Mouse (Mus musculus): Measurements from ENCODE around the gene Copg1.
"Not testable (repeated sequence)": the region's sequence is repeated elsewhere in the genome, so short reads cannot be mapped to it uniquely, and the experiment has no call there.

Copg1 gene

DNA sequence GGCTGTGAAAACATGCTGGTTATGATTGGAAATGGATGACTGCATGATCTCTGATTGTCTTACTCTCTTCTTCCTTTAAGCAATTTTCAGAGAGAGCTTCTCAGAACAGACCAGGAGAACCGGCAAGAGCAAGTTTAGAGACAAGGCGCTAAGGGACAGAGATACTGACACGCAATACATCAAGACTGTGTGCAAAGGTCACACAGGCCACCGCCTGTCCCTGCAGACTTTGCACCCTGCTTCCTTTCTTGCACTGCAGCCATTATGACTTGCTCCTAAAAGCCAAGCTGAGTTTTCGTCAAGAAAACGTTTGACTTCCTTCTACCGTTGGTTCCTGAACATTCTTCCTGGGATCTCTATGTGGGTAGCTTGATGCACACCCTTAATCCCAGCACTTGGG is 12.1 kb upstream of the Copg1 start:
- DNase-seq (ENCODE audit: low spot score) = no peak

DNA sequence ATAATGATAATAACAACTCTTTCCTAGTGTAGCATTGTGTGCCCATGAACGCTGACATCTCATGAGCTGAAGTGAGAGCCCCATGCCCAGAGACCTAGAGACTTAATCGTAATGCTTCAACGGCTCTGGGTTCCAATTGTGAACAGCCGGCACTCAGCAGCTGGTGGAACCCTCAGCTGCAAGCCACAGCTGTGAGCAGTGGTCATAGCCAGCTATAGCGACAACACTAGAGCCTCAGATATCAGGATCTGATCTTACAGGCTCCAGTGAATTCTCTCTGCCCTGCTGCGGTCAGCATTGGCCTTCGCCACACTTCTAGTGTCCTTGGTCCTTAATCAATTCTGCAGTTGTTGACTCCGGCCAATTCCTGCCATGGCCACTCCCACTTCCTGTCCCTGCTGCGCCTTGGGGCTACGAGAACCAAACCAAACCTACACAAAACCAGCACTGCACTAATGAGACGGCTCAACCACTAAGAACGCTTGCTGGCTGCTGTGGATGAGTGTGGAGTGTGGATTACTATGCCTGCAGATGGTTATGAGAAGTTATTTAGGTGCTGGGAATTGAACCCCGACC is 11.5 kb upstream of the Copg1 start:
- no peak for DNase-seq (ENCODE audit: low spot score)

DNA sequence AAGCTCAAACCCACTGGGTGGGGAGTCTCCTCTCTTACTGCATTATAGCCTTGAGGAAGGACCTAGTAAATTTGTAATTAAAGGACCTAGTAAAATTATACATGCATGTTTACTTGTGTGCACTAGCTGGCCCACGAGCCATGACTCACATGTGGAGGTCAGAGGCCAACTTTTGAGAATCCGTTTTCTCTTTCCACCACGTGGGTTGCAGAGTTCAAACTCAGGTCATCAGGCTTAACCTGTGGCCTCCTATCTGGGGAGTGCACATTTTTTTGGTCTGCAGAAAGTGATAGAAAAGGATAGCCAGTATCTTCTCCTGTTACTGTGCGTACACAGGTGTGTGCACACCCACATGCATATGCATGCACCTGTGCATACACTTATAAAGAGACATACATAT is 8.6 kb upstream of the Copg1 start:
- DNase-seq (ENCODE audit: low spot score) = no peak

DNA sequence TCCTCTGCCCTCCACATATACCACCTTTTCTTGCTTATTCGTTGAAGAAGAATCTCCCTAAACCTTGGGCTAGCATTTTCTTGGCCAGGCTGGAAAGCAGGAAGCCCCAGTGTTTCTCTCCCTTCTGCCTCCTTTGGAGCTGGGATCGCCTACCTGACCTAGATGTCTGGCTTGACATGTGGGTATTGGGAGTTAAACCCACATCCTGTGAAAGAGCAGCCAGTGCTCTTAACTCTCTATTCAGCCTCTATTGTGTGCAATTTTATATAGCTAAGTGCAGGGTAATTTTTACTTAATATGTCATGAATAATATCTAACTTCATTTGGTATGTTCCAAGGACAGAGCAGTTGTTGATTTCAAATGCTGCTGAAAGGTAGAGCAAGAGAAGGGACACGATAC is 8.0 kb upstream of the Copg1 start:
- no peak for DNase-seq (ENCODE audit: low spot score)

DNA sequence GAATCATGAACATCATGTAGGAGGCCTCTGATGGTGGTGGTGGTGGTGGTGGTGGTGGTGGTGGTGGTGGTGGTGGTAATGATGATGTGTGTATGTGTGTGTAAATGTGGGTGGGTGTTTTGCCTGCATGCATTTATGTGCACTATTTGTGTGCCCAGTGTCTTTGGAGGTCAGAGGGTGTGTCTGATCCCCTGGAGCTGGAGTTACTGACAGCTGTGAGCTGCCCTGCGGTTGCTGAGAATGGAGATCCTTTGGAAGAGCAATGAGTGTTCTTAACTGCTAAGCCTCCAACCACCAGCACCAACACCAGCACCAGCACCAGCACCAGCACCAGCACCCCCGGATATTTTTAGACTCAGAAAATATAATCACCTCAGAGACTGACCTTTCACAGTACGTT is 5.4 kb upstream of the Copg1 start:
- DNase-seq (ENCODE audit: low spot score) = no peak

DNA sequence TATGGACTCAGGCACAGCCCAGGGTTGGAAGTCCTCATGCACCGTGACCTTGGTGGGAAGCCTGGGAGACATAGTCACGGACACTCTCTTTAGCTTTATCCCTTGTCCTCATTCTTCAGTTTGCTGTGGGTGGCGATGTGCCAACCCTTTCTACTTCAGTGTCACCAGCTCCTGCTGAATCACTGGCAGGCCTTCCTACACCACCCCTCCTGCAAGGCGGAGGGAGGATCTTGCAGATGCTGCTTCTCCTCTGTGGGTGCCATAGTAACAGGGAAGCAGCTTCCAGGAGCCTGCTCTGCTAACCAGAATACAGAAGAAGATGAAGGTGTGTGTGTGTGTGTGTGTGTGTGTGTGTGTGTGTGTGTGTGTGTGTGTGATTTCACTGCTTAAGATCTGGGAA is 4.8 kb upstream of the Copg1 start:
- no peak for DNase-seq (ENCODE audit: low spot score)

DNA sequence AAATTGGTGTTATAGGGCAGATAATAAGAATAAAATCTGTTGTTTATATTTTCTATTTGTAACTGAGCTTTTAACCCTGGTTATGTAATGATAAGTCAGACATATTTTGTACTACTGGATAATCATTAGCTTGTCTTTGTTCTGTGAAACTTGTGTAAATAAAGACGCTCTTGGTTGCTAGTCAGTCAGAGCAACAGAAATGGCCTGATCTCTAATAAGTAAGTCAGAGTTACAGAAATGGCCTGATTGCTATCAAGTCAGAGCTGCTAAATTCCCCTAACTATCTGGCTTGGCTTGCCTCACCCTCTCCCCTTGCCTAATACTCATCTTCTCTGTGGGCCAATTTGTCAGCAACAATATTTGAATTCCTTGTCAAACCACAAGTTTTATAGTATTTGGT is 893 bp upstream of the Copg1 start:
- no peak for DNase-seq (ENCODE audit: low spot score)

DNA sequence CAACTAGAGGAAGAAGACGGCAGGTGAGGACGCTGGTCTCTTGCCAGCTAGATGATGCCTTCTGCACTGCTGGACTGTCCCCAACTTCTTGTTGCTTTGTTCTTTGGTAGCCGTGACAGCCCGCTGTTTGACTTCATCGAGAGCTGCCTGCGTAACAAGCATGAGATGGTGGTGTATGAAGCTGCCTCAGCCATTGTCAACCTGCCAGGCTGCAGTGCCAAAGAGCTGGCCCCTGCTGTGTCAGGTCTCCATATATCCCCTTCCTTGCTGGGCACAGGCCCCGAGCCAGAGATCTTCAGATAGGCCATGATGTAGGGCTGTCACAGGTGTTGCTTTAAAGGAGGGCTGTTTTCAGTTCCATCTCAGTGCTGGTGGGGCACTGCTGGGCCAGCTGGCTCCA is 6.3 kb downstream of the Copg1 start:
- no peak for DNase-seq (ENCODE audit: low spot score)

DNA sequence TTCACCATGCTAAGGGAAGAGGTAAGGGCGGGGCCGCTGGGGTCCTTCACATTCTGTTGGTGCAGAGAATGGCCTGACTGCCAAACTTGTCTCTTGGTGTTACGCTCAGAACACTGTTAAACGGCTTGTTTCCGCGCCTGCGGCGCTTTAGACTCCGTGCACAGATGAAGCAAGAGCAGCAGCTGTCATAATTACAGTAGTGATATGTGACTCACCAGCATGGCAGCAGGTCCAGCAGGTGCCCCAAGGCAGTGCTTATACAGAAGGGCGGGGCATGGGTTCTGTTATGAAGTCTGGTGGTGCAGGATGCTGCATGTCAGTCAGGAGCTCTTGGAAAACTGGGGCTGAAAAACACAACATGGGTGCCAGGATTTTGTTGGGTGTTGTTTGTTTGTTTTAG is 10.4 kb downstream of the Copg1 start:
- DNase-seq (ENCODE audit: low spot score) = no peak

DNA sequence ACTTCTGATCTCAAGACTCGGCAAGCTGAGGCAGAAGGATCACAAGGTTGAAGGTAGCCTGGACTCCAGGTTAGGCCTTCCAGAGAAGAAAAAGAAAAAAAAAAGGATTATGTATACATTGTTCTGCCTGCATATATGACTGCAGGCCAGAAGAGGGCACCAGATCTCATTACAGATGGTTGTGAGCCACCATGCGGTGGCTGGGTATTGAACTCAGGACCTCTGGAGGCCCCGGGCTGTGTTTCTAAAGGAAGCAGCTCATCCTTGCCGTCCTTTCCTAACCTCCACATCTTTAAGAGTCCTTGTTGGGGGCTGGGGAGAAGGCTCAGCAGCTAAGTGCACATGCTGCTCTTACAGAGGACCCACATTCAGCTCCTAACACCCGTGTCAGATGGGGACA is 19.0 kb downstream of the Copg1 start:
- no peak for DNase-seq (ENCODE audit: low spot score)

DNA sequence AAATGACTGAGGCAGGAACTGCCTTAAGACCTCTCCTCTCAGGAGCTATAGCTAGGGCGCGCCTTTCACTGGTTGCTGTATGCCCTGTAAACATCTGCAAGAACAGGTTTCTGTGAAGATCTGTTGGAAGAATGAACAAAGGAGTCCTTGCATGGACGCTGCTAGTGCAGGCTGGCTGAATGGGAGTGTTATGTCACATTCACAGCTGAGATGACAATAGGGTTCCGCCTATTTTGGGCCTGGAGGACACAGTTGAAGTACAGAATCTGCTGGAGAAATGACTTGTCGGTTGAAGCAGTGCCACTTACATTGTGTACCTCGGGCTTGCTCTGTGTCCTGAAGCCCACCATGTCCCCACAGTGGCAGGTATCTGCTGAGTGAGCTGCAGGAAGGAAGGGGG is 21.6 kb downstream of the Copg1 start:
- DNase-seq (ENCODE audit: low spot score) = no peak

DNA sequence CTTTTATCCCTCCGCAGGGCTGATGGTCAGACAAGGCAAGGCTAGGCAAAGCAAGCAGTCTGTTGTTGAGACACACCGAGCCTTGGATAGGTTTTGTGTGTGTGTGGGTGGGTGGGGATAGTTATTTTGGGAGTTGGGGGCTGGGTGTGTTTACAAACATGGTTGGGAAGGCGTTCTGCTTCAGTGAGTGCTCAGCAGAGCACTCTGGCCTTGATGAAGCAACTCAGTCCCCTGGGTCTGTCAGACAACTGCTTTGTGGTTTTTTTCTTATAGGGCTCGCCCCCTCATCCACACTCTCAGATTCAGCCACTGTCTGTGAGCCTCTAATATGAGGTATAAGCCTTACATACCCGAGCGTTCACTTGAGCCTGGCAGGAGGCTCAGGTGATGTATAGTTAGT is 23.9 kb downstream of the Copg1 start:
- DNase-seq (ENCODE audit: low spot score) = no peak

DNA sequence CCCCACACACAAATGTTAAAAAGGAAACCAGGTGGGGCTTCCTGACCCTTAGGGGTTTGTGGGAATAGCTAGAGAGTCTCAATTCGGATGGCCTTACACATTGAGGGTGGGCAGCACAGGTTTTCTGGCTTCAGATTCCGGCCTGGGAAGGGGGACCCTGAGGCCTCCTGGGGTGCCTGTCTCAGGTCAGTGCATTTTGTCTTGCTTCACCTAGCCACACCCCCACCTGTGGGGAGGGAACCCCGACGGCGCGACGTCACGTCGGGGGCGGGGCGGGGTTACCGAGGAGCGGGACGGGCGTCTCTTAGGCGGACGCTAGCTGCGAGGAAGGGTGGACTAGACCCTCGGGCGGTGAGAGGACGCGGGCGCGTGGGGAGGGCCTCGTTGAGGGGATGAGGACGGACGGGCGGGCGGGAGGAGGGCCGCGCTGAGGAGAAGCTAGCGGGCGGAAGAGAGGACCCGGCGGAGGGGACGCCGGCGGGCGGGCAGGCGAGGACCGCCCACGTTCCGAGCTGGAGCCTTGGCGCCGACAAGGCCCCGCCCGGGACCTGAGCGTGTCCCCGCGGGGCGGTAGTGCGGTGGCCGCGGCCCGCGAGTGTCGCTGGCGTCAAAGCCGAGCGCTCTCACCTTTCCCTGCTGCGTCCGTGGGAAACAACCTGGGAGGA is 26.2 kb downstream of the Copg1 start, which contains the start of gene Hmces:
TSS of gene Hmces (plus strand) at position 275 of the 665 bp plus-strand sequence.
- no peak for DNase-seq (ENCODE audit: low spot score)

DNA sequence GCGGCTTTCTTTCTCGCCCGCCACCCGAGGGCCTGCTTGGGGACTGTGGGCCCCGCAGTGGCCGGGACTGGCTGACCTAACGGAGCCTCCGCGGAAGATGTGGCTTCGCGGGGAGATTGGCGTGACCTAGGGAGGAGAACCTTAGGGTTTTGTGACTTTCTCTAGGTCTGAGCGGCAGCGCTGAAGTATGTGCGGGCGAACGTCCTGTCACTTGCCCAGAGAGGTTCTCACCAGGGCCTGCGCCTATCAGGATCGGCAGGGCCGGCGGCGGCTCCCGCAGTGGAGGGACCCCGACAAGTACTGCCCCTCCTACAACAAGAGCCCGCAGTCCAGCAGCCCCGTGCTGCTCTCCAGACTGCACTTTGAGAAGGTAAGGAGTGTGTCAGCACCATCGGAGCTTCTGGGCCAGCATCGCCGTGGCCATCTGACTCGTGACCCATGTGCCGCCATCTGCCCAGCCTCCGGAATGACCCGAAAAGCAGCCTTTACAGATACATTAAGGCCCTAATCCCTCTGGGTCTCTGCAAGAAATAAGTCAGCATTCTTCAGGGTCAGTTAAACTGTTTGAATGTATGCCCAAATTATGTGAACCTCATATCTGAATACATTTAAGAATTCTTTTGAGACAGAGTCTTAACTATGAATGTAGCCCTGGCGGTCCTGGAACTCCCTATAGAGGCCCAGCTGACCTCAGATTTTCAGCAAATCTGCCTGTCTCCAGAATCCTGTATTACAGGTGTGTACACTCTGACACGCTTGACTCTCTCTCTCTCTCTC is 26.9 kb downstream of the Copg1 start:
- no peak for DNase-seq (ENCODE audit: low spot score)

DNA sequence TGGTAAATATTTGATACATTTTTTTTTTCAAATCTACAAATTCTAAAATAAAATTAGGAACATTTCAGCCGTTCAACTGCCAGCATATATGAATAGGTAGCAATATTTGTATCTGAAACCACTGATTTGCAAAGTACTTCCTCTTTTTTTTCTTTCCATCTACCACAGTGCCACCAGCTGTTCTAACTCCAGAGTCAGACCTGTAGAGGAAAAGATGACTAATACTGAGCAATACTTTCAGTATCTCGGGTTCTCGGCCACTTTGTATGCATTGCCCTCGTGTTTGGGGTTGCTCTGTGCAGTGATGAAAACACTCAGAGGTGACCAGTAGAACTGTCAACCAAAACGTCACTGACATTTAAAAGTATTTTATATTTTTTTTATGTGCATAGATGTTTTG is 28.3 kb downstream of the Copg1 start:
- DNase-seq (ENCODE audit: low spot score) = no peak

DNA sequence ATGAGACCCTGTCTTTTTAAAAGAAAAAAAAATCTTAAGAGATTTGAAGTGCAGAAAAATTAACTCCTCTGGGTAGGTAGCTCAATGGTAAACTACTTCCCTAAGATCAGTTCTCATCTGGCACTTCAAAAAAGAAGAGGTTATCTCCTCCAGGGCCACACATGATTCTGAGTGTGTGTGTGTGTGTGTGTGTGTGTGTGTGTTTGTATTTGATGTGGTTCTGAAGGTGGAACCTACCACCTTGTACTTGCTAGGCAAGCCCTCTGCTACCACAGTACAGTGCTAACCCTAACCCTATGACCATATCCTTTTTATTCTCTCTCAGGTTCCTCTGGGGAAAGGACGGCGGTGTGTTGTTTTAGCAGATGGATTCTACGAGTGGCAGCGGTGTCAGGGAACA is 33.6 kb downstream of the Copg1 start:
- no peak for DNase-seq (ENCODE audit: low spot score)

DNA sequence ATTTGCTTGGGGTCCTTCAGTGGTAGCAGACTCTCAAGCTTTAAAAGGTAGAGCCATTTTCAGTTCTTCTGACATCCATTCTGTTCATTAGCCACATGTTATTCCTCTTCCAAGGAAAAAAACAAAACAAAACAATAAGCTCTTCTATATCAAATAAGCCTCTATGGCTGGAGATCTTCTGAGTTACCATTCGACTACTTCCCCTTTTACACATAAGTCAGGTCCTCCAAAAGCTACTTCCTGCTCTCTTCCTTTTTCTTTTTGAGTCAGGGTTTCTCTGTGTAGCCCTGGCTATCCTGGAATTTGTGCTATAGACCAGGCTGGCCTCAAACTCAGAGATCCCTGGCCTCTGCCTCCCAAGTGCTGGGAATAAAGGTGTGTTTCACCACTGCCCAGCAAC is 36.0 kb downstream of the Copg1 start:
- DNase-seq (ENCODE audit: low spot score) = no peak

DNA sequence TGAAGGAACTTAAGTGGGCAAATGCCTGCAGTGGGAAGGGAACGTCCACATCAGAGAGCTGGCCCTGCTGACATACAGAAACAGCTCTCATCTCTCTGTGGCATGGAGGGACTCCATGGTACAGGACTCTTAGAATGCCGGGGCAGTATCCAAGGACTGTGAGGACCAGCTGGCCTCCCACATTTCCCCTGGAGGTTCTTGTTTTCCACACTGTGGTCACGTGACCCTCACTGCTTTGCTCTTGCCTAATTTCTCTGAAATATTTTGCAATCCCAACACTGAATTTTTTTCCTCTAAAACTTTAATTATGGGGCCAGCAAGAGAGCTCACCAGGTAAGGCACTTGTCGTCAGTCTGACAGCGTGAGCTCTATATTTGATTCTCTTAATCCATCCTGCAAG is 47.4 kb downstream of the Copg1 start:
- no peak for DNase-seq (ENCODE audit: low spot score)

DNA sequence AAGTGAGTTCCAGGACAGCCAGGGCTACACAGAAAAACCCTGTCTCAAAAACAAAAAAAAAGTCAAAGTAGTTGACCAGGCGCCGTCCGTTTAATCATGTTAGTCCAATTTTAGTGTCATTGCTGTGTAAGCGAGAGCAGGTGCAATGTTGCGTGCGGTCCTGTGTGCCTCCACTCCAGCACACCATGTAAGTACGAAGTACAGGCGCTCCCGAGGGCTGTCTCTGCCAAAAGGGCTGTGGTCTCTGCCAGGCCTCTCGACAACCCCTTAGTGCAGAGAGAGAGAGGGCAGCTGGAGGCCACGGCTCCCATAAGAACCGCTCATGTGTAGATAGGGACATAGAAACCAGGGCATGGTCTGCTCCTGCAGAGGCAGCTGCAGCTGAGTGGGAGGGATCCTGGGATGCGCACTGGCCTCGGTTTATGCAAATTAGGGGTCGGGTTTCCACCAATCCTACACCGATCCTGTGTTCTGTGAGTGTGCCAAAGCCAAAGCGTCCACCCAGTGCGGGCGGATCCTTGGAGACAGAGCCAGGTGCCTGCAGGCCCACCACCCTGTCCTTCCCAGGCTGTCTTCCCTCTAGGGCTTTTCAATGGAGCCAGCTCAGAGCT is 49.7 kb downstream of the Copg1 start:
- no peak for DNase-seq (ENCODE audit: low spot score)

DNA sequence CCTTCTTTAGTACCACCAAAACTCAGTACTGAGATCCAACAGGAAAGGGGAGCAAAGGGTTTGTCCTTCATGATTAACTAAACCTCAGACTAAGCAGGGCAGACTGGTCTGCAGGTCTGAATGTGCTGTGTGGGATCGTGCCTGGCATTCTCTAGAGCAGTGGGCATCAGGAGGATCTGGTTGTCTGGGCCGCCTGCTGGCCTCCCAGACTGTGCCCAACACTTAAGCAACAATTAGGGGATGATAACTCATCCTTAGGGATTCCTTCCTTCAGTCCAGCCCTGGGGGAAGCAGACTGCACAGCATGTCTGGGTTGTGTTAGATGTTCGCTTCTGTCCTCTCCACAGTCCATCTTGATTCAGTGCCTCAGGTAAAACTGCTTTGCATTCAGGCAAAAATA is 51.3 kb downstream of the Copg1 start:
- no peak for DNase-seq (ENCODE audit: low spot score)

DNA sequence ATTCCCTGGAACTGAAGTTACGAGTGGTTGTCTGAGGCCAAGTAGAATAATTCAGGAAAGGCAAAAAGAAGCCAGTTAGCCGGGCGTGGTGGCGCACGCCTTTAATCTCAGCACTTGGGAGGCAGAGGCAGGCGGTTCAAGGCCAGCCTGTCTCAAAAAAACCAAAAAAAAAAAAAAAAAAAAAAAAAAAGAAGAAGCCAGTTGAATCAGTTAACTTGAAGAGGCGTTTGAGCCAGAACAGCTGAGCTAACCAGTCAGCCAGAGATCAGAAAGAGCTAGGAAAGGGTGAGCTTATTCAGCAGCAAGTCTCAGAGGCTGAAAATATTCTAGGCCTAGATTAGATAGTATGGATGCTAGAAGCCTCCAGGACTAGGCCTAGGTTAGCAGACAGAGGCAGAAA is 54.6 kb downstream of the Copg1 start:
- DNase-seq (ENCODE audit: low spot score) = no peak

DNA sequence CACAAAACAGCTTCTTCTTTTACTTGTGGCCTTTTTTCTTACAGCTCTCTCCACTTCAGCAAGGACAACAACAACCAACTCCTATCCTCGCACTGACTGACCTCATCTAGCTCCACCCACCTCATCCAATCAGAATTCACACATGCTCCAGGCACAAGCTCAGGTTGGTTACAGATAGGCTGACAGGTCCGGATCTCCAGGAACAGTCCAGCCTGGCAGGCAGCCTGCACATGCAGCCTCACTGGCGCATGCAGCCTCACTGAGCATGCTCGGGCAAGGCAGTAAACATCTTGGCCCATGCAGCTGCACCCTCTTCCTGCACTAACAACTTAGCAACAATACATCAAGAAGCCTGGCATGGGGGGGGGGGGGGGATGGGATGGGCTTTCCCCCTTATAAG is 74.8 kb downstream of the Copg1 start:
- not testable (repeated sequence) for DNase-seq (ENCODE audit: low spot score)
